Mouse (Mus musculus): ENCODE results near the gene Fzd7. TPM values are rescaled to one million over a fixed set of nuclear protein-coding genes. Genes with fewer than 3 reads are reported as not detected.

The Fzd7 gene
- total RNA-seq, 2 experiments from 2014 or later = 3.2 to 5.9 TPM

DNA sequence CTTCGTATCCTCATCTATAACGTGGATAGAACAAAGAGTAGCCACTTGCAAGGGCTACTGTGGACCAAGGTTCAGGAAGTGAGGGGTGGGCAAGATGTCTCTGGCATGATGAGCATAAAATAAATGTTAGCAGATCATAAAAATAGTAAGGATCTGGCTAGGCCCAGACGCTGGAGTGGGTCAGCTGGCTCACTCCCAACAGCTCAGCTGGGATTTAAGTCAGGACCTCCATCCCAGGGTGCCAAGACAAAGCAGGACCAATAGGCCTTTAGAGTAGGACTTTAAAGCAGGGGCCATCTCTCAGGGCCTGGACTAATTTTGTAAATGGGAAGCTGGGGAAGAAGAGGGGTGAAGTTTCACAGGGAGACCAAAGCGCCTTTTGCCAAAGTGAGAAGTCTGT, 11.5 kb upstream of the Fzd7 start:
- ATAC-seq (ENCODE audit: poor library complexity, severe bottlenecking) = no peak

DNA sequence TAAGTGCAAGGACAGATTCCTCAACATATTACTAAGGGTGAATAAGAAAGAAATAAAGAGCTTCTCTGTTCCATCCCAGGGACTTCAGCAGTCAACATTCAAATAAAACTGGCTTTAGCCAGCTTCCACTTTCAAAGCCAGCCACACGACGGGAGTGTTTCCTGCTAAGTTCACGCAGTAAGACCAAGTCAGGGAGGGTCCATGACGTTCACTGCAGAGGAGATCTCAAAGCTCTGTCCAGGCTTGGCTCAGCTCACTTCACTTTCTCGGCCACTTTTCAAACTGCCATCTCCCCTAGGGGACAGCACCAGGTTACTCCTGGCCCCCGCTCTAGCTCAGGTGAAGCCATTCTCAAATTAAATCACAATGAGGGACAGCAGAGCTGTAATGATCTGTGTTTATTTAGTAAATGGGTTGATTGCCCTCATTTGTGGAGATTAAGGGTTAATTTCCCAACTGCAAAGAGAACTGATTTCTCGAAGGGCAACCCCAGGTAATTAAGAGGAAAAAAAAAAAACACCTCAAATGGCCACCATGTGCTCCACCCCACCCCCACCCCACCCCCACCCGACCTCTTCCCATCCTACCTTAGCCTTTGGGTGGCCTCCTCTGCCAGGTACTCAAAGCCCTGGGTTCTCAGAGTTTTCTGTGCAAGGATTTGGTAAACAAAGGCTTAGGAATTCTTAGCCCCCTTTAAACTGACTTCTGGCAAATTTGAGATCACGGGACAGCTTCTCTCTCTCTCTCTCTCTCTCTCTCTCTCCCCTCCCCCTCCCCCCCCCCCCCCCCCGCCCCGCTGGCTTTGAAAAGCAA, 9.7 kb upstream of the Fzd7 start:
- ATAC-seq (ENCODE audit: poor library complexity, severe bottlenecking) = no peak

DNA sequence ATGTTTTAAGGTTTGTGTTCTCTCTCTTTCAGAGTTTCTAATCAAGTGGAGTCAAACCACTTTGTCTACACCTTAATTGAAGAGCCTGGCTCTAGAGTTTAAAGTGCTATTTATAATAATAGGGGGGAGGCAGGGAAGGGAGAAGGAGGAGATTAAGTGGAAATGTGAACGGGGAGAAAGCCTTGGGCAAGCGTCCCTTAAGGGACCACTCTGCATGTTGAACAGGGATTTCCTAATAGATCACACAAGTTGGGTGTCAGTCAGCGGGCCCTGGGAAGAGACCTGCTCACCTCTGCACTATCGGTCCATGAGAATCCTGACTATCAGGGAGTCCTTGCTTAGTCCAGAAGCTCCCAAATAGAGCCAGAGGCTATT, 9.1 kb upstream of the Fzd7 start:
- no peak for ATAC-seq (ENCODE audit: poor library complexity, severe bottlenecking)

DNA sequence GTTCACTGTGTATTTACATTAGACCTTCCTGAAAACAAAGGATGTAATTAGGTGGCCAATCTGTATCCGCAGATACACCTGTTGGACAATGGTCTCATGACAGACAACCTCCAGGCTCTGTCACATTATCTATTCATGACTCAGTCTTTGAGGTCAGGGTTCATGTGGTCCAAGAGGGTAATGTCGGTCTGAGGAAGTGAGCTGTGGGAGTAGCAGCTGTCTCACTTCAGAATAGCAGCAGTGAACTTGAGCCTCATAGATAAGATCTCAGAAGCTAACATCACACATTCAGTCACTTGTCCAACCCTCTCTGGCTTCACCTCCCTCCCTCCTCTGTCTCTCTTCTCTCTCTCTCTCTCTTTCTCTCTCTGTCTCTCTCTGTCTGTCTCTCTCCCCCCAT, 6.6 kb upstream of the Fzd7 start:
- peak; percentile 71 for ATAC-seq (ENCODE audit: poor library complexity, severe bottlenecking)

DNA sequence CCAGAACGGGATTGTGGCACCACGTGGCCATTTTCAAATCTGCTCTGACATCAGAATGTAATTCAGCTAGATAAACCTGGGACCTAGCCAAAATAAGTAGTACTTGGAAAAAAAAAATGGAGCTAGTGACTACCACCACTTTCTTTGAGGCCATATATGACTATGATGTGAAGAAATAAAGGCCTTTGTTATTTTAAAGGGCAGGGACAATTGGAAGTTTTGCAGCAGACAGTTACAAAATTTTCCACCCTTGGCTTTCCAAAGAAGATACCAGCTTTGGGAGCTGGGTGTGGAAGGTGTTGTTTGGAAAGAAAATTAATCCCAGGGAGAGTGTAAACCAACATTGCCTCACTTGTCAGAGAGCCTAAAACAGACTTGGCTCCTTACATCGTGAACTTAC, 3.3 kb upstream of the Fzd7 start:
- ATAC-seq (ENCODE audit: poor library complexity, severe bottlenecking) = no peak

DNA sequence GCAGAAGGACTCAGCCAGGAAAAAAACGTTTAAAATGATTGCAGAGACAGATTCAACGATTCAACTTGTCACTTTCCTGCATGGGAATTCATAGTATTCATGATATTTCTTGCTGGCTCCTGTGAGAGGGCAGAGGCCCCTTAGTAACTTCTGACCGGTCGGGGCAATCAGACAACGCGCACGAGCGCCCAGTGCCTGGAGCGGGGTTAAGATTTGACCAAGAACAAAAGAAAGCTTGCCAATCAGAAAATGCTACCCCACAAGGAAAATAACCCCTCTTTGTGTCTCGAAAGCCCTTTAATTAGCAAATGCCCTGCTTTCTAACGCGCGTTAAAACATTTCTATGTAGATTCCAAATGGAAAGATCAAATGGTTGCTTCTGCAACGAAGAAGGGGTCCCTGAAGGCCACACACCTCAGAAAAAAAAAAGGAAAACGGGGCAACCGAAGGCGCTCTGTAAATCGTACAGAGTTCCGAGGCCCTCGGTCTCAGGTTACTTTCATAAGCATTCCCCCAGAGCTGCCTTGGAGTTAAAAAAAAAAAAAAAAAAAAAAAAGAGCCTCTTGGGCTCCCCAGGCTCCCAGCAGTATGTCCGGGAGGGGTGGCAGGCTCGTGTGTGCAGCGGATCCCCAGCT, 1.3 kb upstream of the Fzd7 start:
- no peak for ATAC-seq (ENCODE audit: poor library complexity, severe bottlenecking)

DNA sequence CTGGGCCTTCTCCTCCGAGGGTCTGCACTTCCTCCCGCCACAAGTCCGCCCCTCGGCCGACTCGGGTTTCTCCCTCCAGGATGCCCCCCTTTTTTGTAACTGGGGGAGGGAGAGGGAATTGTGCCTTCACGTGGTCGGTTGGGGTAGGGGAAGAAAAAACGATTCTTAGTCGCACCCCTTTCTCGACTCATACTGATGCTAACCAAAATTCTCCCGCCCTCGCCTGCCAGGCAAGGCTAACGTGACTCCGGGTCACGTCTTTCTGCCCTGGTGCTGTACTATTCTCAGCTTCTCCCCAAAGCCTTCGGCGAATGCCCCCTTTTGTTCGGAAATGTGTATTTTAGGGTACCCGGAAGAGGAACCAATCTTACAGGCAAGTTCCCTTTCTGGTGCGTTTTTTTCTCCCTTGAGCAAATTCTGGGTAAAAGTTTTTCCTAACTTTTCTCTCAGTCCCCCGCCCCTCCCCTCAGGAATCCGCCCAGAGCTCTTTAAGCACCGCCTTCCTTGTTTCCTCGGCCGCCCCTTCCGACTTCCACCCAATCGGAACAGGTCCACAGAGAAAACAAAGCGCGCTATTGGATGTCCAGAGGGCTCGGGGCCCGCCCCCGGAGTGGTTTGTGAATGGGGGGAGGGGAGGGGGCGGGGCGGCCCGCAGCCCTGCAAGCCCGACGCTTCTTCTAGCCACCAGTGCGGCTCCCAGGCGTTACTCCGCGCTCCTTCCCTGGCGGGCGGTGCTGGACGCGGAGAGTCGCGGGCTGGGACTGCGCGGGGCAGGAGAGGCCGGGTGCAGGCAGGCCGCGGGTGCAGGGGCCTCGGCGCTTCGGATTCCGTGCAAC, 550 bp upstream of the Fzd7 start:
- ATAC-seq (ENCODE audit: poor library complexity, severe bottlenecking) = peak; percentile 86

DNA sequence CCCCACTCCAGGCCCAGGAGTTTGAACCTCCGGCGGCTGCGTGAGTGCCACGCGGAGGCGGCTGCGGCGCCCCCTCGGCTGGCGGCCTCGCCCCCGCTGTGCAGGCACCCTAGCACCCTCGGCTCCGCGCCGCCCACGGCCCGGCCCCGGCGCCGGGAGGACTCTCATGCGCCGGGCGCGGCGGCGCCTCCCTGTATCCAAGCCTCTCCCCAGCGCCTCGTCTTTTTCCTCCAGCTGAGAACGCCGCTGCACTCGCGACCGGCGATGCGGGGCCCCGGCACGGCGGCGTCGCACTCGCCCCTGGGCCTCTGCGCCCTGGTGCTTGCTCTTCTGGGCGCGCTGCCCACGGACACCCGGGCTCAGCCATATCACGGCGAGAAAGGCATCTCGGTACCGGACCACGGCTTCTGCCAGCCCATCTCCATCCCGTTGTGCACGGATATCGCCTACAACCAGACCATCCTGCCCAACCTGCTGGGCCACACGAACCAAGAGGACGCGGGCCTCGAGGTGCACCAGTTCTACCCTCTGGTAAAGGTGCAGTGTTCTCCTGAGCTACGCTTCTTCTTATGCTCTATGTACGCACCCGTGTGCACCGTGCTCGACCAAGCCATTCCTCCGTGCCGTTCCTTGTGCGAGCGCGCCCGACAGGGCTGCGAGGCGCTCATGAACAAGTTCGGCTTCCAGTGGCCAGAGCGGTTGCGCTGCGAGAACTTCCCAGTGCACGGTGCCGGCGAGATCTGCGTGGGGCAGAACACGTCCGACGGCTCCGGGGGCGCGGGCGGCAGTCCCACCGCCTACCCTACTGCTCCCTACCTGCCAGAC, 684 bp downstream of the Fzd7 start:
- ATAC-seq (ENCODE audit: poor library complexity, severe bottlenecking) = 0 out of 2 replicates have a peak, but pooled peaks have one; percentile 7

DNA sequence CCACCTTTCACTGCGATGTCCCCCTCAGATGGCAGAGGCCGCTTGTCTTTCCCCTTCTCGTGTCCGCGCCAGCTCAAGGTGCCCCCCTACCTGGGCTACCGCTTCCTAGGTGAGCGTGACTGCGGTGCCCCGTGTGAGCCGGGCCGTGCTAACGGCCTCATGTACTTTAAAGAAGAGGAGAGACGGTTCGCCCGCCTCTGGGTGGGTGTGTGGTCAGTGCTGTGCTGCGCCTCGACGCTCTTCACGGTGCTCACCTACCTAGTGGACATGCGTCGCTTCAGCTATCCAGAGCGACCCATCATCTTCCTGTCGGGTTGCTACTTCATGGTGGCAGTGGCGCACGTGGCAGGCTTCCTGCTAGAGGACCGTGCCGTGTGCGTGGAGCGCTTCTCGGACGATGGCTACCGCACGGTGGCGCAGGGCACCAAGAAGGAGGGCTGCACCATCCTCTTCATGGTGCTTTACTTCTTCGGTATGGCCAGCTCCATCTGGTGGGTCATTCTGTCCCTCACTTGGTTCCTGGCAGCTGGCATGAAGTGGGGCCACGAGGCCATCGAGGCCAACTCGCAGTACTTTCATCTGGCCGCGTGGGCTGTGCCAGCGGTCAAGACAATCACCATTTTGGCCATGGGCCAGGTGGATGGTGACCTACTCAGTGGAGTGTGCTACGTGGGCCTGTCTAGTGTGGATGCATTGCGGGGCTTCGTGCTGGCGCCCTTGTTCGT, 1.5 kb downstream of the Fzd7 start:
- ATAC-seq (ENCODE audit: poor library complexity, severe bottlenecking) = 0 out of 2 replicates have a peak, but pooled peaks have one; percentile 19

DNA sequence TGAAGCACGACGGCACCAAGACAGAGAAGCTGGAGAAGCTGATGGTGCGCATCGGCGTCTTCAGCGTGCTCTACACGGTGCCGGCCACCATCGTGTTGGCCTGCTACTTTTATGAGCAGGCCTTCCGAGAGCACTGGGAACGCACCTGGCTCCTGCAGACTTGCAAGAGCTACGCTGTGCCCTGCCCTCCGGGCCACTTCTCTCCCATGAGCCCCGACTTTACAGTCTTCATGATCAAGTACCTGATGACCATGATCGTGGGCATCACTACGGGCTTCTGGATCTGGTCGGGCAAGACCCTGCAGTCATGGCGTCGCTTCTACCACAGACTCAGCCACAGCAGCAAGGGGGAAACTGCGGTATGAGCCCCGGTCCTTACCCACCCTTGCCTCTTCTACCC, 2.1 kb downstream of the Fzd7 start:
- no peak for ATAC-seq (ENCODE audit: poor library complexity, severe bottlenecking)

DNA sequence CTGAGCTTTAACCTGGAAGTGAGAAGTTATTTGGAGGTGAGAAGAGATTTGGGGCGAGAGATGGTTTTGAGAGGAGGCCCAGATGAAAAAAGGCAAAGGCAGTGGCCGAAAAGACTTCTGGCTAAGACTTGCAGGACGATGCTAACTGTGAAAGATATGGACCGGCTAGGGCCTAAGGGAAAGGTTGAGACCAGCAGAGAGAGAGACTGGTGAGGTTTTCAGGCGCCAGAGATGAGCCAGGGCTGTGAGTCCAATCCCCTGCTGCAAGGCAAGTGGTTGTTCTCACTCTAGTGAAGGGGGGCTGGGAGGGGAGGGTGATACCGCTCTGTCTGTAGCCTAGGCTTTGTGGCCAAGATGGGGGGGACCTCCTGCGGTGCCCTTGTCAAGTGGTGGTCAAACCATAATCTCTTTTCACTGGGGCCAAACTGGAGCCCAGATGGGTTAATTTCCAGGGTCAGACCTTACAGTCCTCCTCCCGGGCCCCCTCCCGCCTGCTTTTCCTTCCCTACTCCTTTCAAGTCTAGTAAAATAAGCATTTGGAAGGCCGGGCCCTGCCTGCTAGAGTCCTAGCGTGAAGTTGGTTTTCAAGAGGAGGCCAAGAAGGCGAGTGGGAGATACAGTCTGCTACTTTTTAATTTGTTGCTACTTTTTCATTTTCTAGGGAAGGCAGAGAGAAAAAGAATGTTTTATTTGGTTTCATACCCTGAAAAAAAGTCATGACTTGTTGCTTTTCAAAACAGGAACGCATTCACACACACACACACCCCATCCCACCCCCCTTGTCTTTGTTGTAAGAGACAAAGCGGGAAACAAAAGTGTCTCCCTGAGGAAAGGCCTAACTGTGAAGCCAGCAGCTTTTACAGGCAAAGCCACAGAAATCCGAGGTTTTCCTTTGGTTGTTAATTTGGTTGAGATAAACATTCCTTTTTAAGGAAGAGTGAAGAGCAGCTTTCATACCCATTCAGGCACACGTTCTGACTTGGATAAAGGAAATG, 2.9 kb downstream of the Fzd7 start:
- ATAC-seq (ENCODE audit: poor library complexity, severe bottlenecking) = no peak

DNA sequence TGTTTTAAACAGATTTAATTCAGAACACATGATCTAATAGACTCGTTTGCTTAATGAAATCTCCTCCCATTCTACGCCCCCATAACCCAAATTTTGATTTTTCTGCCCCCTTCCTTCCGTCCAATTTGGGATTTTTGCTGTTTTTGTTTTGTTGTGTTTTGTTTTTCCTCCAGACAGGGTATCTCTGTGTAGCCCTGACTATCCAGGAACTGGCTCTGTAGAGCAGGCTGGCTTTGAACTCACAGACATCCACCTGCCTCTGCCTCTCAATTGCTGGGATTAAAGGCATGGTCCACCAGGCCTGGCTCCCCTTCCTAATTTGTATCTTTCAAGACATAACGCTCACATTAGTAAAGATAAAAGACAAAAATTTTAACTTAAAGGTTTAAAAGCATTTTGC, 3.6 kb downstream of the Fzd7 start:
- no peak for ATAC-seq (ENCODE audit: poor library complexity, severe bottlenecking)

DNA sequence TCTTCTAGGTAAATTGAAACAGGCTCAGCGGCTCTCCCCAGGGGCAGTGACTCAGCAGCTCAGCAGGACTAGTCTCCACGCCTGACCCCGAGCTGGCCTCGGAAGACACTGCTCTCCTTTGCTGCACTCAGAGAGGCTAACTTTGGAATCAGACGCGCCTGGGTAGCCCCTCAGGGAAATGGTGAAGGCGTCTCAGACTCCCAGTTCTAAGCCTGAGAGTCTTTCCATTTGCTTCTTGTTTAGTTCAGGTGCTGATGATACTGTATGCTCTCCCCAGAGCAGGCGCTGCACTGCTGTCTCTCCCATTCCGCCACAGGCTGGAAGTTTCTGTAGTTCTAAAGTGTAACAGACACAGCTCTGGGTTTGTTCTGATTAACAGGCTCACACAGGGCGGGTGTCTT, 5.4 kb downstream of the Fzd7 start:
- no peak for ATAC-seq (ENCODE audit: poor library complexity, severe bottlenecking)

DNA sequence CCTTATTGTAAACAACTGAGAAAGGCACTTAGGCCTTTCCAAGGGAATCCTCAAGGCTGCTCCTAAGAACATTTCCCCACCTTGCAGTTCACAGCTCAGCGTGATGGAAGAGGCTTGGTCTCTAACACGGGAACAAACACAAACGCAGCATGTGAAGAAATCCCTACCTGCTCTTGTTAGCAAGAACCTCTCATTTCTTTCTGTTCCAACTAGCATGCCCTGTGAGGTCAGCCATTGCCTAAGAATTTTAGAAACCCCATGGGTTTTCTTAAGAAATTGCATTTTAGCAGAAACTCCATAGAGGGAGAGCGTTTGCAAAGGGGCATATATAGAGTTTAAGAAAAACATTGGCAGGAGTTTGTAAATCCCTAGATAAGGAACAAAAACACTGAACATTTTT, 6.3 kb downstream of the Fzd7 start:
- no peak for ATAC-seq (ENCODE audit: poor library complexity, severe bottlenecking)

DNA sequence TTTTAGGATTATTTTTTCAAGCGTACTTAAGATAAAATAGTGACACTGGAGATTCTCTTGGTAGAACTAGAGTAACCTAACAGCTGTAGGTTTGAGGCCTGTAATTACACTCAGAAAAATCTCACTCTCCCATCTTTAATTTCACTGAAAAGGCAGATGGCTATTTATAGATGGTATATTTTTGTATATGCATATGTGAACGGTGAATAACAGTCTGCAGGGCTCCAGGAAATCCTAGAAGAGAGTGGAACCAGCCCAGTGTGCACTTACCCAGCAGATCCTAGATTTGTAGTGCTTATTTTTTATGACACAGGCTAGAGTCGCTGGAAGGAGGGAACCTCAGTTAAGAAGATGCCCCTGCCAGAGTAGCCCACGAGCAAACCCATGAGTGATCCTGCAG, 6.8 kb downstream of the Fzd7 start:
- no peak for ATAC-seq (ENCODE audit: poor library complexity, severe bottlenecking)

DNA sequence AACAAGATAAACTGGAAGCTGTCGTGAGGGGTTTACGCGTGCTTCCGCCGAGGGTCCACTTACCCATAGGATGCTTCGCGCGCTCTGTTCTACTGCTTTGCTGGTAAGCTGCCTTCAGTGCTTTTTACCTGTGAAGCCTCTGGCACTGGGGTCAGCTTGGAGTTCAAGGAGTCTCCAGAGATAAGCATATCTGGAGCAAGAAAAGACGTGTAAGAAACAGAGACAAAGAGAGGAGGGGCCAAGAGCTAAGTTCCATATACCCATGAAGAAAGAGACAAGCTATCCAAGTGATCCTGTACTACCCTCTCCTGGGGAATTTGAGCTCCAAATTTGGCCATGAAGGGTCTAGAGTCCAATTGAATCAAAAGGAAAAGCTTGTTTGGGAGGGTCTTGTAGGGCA, 9.3 kb downstream of the Fzd7 start:
- ATAC-seq (ENCODE audit: poor library complexity, severe bottlenecking) = no peak

DNA sequence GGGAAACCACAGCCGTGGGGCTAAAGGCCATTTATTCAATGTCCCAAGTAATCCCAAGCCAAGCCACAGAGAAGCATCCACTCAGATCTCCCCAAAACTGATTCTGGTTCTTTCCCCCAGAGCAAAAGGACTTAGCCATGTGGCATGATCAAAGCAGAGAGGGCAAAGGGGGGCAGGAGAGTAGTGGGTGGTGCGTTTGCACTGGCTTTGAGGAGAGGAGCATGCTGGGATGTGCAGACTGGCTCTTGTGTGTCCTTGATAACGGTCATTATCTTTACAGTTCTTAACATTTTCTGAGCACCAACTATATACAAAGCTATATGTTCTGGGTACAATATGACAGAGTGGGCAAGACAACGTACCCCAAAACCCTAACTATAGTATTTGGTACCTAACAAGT, 10.2 kb downstream of the Fzd7 start:
- ATAC-seq (ENCODE audit: poor library complexity, severe bottlenecking) = no peak

DNA sequence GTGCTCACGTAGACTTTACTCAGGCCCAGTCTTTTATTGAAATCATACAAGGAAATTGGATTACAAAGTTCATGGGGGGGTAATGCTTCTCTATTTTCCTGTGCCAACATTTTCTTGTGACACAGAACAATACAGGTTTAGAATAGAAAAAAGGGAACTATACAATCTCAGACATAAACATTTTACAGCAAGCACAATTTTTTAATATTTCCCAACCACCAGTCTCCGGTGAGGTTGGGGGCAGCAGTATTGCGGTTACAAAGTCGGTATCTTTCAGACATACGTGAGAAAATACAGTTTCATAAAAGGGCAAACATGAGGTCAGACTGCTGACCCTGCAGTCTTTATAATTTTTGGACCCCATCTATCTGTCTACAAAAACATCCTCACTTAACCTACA, 13.7 kb downstream of the Fzd7 start:
- ATAC-seq (ENCODE audit: poor library complexity, severe bottlenecking) = peak; percentile 27; the same call in 1 of the 2 replicates
